Mouse (Mus musculus) neural tube, embryonic 13.5 days (tissue): Measurements from ENCODE around the gene Rnf144b. TPM values are rescaled to one million over a fixed set of nuclear protein-coding genes. Genes with fewer than 3 reads are reported as not detected.

Source experiments
- ATAC-seq: fragments of 200-750 bp; cut with Nextera tagmentation; 2 replicates; pipeline ENCODE4 v1.8.0; 2017; ENCODE audit warnings: low read depth, mild to moderate bottlenecking, moderate TSS enrichment, moderate library complexity
- H3K27ac ChIP-seq: fragments of 300-500 bp; sonication (generic); replicated peaks from 2 replicates; pipeline ENCODE4 v1.5.1; 2015; ENCODE audit warnings: moderate library complexity, mild to moderate bottlenecking, inconsistent platforms
- H3K27me3 ChIP-seq: fragments of 300-500 bp; sonication (generic); 2 replicates; pipeline ENCODE4 v1.6.1; 2015; ENCODE audit warnings: mild to moderate bottlenecking, inconsistent platforms
- H3K36me3 ChIP-seq: fragments of 300-500 bp; sonication (generic); 2 replicates; pipeline ENCODE4 v1.6.1; 2015; ENCODE audit warnings: mild to moderate bottlenecking, inconsistent platforms
- H3K4me1 ChIP-seq: fragments of 300-500 bp; sonication (generic); replicated peaks from 2 replicates; pipeline ENCODE4 v1.6.1; 2015; ENCODE audit warnings: inconsistent platforms
- H3K4me2 ChIP-seq: fragments of 300-500 bp; sonication (generic); 2 replicates; pipeline ENCODE4 v1.6.1; 2015; ENCODE audit warnings: inconsistent platforms, mild to moderate bottlenecking, moderate library complexity
- H3K4me3 ChIP-seq: fragments of 300-500 bp; sonication (generic); 2 replicates; pipeline ENCODE4 v1.5.1; 2015; ENCODE audit warnings: mild to moderate bottlenecking, inconsistent platforms
- H3K9ac ChIP-seq: fragments of 300-500 bp; sonication (generic); 2 replicates; pipeline ENCODE4 v1.6.1; 2015; ENCODE audit warnings: moderate library complexity, mild to moderate bottlenecking, inconsistent platforms
- H3K9me3 ChIP-seq: fragments of 300-500 bp; sonication (generic); 2 replicates; pipeline ENCODE4 v1.6.1; 2016; ENCODE audit warnings: inconsistent platforms
- WGBS: fragments of 180-500 bp; shearing (Covaris S2); methylation state at CpG from one replicate; pipeline ENCODE4 v1.1.7; 2015; 5-methylcytosine and 5-hydroxymethylcytosine counted together
- polyA plus RNA-seq: library from polyadenylated mRNA; unstranded; fragments of >200 nt; fragmentation: Nextera tagmentation; extraction: Ambion mirVana; gene quantifications from 2 replicates; pipeline ENCODE4 v1.2.1, GENCODE M21; 2015

Rnf144b gene
- polyA plus RNA-seq, 1 experiment from 2014 or later: 0.81 TPM

DNA sequence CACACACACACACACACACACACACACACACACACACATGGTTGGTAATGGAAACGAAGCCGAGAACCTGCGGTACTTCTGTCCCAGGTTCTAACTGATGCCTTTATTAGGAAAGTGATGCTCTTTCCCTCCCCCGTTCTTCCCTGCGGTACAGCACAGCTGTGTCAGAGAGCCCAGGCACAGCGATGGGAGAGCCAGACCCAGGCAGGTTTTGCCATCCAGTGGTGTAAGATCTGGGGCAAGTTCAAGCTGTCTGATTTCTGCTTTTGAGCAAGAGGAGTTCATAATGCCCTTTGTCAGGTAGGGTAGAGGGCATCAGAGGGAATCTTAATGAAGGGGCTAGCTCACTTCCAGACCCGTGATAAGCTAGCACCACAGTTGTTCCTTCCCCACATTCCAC, 89.1 kb downstream of the Rnf144b start:
- no peak for ATAC-seq
- Histone ChIP-seq H3K27me3 (no peaks in the 10 kb centered on the region), H3K36me3 (0 out of 2 replicates have a peak, but pooled peaks cover under 1% of the 10 kb centered on the region), H3K9ac (no peak overlapping the region), H3K9me3 (peaks cover 4% of the 10 kb centered on the region; the same call in 1 of the 2 replicates), H3K27ac (no peak overlapping the region), H3K4me1 (no peaks in the 10 kb centered on the region), H3K4me3 (no peak overlapping the region), H3K4me2 (no peak overlapping the region)
- 90% methylated on average over 7 of the region's 7 CpGs for WGBS

DNA sequence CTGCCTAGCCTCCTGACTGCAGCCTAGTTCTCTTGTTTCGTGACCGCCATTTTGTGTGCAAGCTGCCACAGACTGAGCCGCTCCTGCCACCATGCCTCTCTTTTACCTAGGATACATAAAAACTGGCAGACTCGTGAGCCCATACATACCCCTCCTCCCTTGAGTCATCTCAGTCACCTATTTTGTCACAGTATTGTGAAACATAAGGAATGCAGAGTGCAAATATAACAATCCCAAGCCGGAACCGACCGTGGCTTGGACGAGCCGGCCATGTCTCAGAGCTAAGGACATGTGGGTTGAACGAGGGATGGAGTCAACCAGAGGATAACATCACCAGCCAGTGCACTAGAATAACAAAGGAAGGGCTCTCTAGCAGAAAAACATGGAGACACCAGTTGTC, 91.4 kb downstream of the Rnf144b start:
- no peaks in the 10 kb centered on the region for H3K27me3 ChIP-seq
- no peak overlapping the region for H3K9ac ChIP-seq
- H3K36me3 ChIP-seq: no peaks in the 10 kb centered on the region
- no peak overlapping the region for H3K4me3 ChIP-seq
- peaks cover 14% of the 10 kb centered on the region for H3K4me1 ChIP-seq
- no peaks in the 10 kb centered on the region for H3K9me3 ChIP-seq
- ATAC-seq: no peak
- no peak overlapping the region for H3K27ac ChIP-seq
- WGBS: 93% methylated on average over 10 of the region's 10 CpGs
- H3K4me2 ChIP-seq: no peak overlapping the region

DNA sequence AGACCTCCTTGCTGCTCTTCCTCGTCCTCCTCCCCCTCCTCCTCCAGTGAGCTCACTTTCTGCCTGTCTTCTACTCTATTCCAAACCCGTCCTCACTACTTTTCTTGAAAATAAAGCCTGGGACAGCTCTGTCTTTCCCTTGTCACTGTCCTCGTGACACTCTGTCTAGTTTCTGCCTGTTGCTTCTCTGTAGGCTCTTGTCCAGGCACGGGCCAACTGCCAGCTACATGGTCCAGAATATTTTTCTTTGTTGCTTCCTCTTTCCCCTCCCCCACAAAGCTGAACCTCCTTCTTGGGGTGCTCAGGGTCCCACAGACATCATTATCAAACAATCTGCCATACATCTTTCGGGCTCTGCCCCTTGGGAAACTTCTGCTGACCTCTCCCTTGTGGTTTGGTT, 92.4 kb downstream of the Rnf144b start:
- Histone ChIP-seq H3K9me3 (no peaks in the 10 kb centered on the region), H3K4me2 (no peak overlapping the region), H3K9ac (no peak overlapping the region), H3K4me3 (no peak overlapping the region), H3K27me3 (no peaks in the 10 kb centered on the region), H3K36me3 (no peaks in the 10 kb centered on the region), H3K4me1 (peaks cover 14% of the 10 kb centered on the region), H3K27ac (no peak overlapping the region)
- WGBS: 76% methylated on average over 5 of the region's 5 CpGs
- ATAC-seq: no peak

DNA sequence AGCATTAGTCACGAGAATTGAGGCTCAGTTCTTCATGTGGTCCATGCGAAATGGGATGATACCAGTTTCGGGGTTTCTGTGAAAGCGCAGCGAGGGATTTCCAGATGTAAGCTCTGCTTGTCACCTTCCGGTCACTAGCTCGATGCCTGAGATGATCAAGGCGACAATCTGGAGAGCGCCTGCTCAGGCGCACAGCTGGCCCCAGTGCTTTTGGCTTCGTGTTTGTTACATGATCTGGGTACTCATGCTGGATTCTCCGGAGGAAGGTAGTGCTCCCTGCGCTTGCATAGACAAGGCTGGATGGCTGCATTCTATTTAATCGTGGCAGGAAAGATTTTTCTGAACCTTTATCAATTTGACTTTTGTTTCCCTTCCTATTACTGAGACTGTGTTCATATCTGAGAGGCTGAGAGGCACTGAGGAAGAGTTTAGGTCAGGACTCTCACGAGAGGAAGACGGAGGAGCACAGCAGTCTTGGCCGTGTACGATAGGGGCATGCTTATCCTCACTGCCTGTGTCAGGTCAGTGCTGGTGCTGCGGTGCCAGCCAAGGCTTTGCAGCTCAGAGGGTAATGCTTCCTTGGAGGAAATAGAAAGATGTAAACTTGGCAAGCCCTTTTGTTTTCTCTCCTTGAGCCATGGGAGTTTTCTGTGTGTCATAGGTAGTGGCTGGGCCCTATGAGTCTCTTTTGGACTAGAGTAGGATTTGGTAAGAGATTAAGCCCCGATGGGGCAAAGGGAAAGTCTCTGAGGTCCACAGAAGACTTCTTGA, 93.5 kb downstream of the Rnf144b start:
- 88% methylated on average over 20 of the region's 20 CpGs for WGBS

GRCm38 (mm10) chr13:47217107-47217571, 94.7 kb downstream of the Rnf144b start:
- no peak overlapping the region for H3K9ac ChIP-seq
- ATAC-seq: no peak
- H3K4me3 ChIP-seq: no peak overlapping the region
- H3K4me1 ChIP-seq: peaks cover 14% of the 10 kb centered on the region
- WGBS: 59% methylated on average over 5 of the region's 5 CpGs
- no peak overlapping the region for H3K4me2 ChIP-seq
- no peaks in the 10 kb centered on the region for H3K36me3 ChIP-seq
- H3K9me3 ChIP-seq: no peaks in the 10 kb centered on the region
- no peaks in the 10 kb centered on the region for H3K27me3 ChIP-seq
- no peak overlapping the region for H3K27ac ChIP-seq

More for the DNA sequence above, 93.5 kb downstream of the Rnf144b start:
- Histone ChIP-seq H3K9ac (no peak overlapping the region), H3K4me2 (no peak overlapping the region), H3K9me3 (no peaks in the 10 kb centered on the region), H3K4me3 (no peak overlapping the region), H3K36me3 (no peaks in the 10 kb centered on the region), H3K27me3 (no peaks in the 10 kb centered on the region), H3K27ac (no peak overlapping the region), H3K4me1 (peaks cover 14% of the 10 kb centered on the region)
- no peak for ATAC-seq

- no peaks in the 10 kb centered on the region for H3K36me3 ChIP-seq
- H3K27me3 ChIP-seq: no peaks in the 10 kb centered on the region
- H3K9me3 ChIP-seq: no peaks in the 10 kb centered on the region
- 61% methylated on average over 6 of the region's 6 CpGs for WGBS
- H3K27ac ChIP-seq: no peak overlapping the region; the same call in 1 of the 2 replicates
- no peak for ATAC-seq
- peaks cover 14% of the 10 kb centered on the region for H3K4me1 ChIP-seq
- H3K9ac ChIP-seq: no peak overlapping the region
- no peak overlapping the region for H3K4me3 ChIP-seq
- no peak overlapping the region for H3K4me2 ChIP-seq
Observed at GRCm38 (mm10) chr13:47218351-47218750, 95.9 kb downstream of the Rnf144b start.

DNA sequence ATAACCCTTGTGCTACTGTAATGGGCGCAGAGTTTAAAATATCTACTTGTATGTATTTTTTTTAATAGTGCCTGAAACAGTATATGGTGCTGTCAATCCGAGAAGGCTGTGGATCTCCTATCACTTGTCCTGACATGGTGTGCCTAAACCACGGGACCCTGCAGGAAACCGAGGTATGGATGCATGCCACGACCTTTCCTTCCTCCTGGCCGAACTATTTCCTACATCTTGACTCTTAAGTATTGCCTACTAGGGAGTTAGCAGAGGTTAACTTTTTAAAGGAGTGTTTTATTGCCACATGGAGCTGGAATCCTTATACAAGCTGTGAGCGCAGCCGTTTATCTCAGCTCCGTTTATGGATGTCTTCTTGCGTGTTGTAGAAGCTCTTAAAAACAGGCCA, 98.0 kb downstream of the Rnf144b start:
- Histone ChIP-seq H3K4me3 (no peak overlapping the region), H3K9me3 (no peaks in the 10 kb centered on the region), H3K36me3 (no peaks in the 10 kb centered on the region), H3K4me2 (no peak overlapping the region), H3K9ac (no peak overlapping the region), H3K27ac (no peak overlapping the region), H3K4me1 (peaks cover 22% of the 10 kb centered on the region), H3K27me3 (no peaks in the 10 kb centered on the region)
- 90% methylated on average over 10 of the region's 10 CpGs for WGBS
- ATAC-seq: no peak

- no peak for ATAC-seq
- Histone ChIP-seq H3K27me3 (no peaks in the 10 kb centered on the region), H3K9me3 (no peaks in the 10 kb centered on the region), H3K4me2 (no peak overlapping the region), H3K27ac (no peak overlapping the region; the same call in 1 of the 2 replicates), H3K4me1 (peaks cover 11% of the 10 kb centered on the region), H3K36me3 (no peaks in the 10 kb centered on the region), H3K4me3 (no peak overlapping the region), H3K9ac (no peak overlapping the region)
- 73% methylated on average over 18 of the region's 18 CpGs for WGBS
Observed at GRCm38 (mm10) chr13:47223576-47224538, 101.4 kb downstream of the Rnf144b start.

DNA sequence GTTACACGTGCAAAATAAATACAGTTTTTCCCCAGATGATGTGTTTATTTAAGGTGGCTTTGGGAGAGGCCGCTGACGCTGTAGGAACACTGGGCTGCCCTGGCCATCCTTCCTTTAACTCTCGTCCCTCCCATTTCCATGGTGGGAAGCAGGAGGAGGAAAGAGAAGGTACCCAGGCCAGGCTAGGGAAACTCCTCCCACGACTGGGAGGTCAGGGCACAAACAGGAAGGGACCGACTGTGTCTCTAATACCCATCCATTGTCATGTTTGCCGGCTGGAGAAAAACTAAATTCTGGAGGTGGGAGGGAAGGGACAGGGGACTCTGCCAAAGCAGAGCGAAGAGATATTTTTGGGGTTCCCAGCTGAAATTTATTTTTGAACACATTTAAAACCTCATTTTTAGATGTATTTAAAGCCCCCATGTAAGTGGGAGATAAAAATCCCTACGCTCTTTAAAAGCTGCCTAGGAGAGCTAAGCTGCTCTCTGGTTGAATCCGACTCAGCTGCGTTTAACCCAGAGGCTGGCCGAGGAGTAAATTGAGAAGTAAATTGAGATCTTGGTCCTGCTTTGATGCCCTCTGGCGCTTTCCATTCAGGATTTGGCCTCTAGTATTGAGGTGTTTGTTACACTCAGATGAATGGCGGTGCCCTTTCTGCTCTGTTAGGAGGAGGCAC, 102.3 kb downstream of the Rnf144b start:
- no peak overlapping the region for H3K4me3 ChIP-seq

GRCm38 (mm10) chr13:47225324-47225697, 102.9 kb downstream of the Rnf144b start:
- no peak for ATAC-seq
- Histone ChIP-seq H3K4me3 (no peak overlapping the region), H3K27ac (no peak overlapping the region), H3K9ac (no peak overlapping the region), H3K4me1 (peaks cover 11% of the 10 kb centered on the region), H3K9me3 (no peaks in the 10 kb centered on the region), H3K27me3 (no peaks in the 10 kb centered on the region), H3K4me2 (no peak overlapping the region), H3K36me3 (no peaks in the 10 kb centered on the region)
- WGBS: 74% methylated on average over 3 of the region's 3 CpGs

More for the DNA sequence above, 102.3 kb downstream of the Rnf144b start:
- ATAC-seq: no peak
- Histone ChIP-seq H3K27me3 (no peaks in the 10 kb centered on the region), H3K27ac (no peak overlapping the region), H3K4me1 (peaks cover 11% of the 10 kb centered on the region), H3K9ac (no peak overlapping the region), H3K4me2 (no peak overlapping the region), H3K36me3 (no peaks in the 10 kb centered on the region), H3K9me3 (no peaks in the 10 kb centered on the region)
- WGBS: 23% methylated on average over 14 of the region's 14 CpGs

GRCm38 (mm10) chr13:47225802-47226201, 103.3 kb downstream of the Rnf144b start:
- Histone ChIP-seq H3K36me3 (no peaks in the 10 kb centered on the region), H3K4me2 (no peak overlapping the region), H3K27ac (no peak overlapping the region), H3K9me3 (no peaks in the 10 kb centered on the region), H3K9ac (no peak overlapping the region), H3K4me3 (no peak overlapping the region), H3K27me3 (no peaks in the 10 kb centered on the region), H3K4me1 (peaks cover 11% of the 10 kb centered on the region)
- 88% methylated on average over 9 of the region's 9 CpGs for WGBS
- no peak for ATAC-seq

GRCm38 (mm10) chr13:47226521-47226920, 104.1 kb downstream of the Rnf144b start:
- no peaks in the 10 kb centered on the region for H3K36me3 ChIP-seq
- no peak overlapping the region for H3K9ac ChIP-seq
- H3K4me2 ChIP-seq: no peak overlapping the region
- peaks cover 11% of the 10 kb centered on the region for H3K4me1 ChIP-seq
- H3K27me3 ChIP-seq: no peaks in the 10 kb centered on the region
- 77% methylated on average over 5 of the region's 5 CpGs for WGBS
- H3K9me3 ChIP-seq: no peaks in the 10 kb centered on the region
- no peak overlapping the region for H3K27ac ChIP-seq
- H3K4me3 ChIP-seq: no peak overlapping the region
- ATAC-seq: no peak
